In the genomic region with DNA sequence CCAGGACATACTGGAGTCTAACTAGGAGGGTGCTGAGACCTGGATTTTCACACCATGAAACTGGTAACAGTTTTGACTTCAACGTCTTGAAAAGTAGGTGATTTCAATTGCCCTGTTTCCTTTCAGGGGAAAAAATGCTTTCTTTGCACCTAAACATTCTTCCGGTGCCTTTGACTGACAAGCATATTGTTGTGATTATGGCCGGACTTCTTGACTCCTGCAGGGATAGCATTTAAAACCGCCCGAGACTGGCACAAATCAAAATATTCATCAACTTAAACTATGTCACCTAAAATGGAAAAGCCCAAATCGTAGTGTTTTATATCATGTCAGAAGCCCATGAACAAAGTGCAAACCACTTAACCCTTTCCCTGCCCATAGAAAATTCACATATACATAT, we compare ENCODE assay signal across 22 mouse cellular contexts. TPM values are rescaled to one million over a fixed set of nuclear protein-coding genes. Genes with fewer than 3 reads are reported as not detected.
DNase-seq lines count a peak whose midpoint lies in the region; ATAC-seq and TF ChIP-seq lines count a peak whose summit lies in the region.
"Had no signal": no experiment of that assay in that cellular context is flagged by ENCODE, and none has a peak within 500 bp of the region (broad histone marks: within the 10 kb centered on the region; RNA-seq: fewer than 3 reads in every experiment).

No protein-coding gene starts in this region.

- no peak for TF ChIP-seq EP300 in lung, postnatal 0 days (IDR thresholded peaks at IDR 0.05)
- no peak for TF ChIP-seq EP300 in stomach, postnatal 0 days (optimal IDR thresholded peaks at IDR 0.05)

- no peak for TF ChIP-seq CTCF in lung, postnatal 0 days (IDR thresholded peaks at IDR 0.05)
- no peak for TF ChIP-seq CTCF in stomach, postnatal 0 days (IDR thresholded peaks at IDR 0.05; ENCODE audit: low read depth)

- no peaks in the 10 kb centered on the region for H3K9me3 ChIP-seq in lung, postnatal 0 days (ENCODE audit: low read length)
- H3K9me3 ChIP-seq in limb, embryonic 13.5 days: no peaks in the 10 kb centered on the region
- no peaks in the 10 kb centered on the region for H3K9me3 ChIP-seq in stomach, postnatal 0 days (ENCODE audit: control insufficient read depth, low read length)
- H3K9me3 ChIP-seq: forebrain, embryonic 15.5 days; G1E; heart, embryonic 13.5 days; hindbrain, embryonic 15.5 days had no signal

- 0 out of 2 replicates have a peak overlapping the region, but pooled peaks have one; percentile 9 for H3K27ac ChIP-seq in lung, postnatal 0 days (ENCODE audit: low read length)
- H3K27ac ChIP-seq in limb, embryonic 13.5 days: no peak overlapping the region
- H3K27ac ChIP-seq in stomach, postnatal 0 days (replicated peaks): no peak overlapping the region
- H3K27ac ChIP-seq: forebrain, embryonic 15.5 days; heart, embryonic 13.5 days; hindbrain, embryonic 15.5 days had no signal

- H3K4me3 ChIP-seq in lung, postnatal 0 days (ENCODE audit: low read depth, low read length): no peak overlapping the region
- H3K4me3 ChIP-seq in limb, embryonic 13.5 days: no peak overlapping the region
- H3K4me3 ChIP-seq in stomach, postnatal 0 days (ENCODE audit: low read depth, low read length): no peak overlapping the region
- H3K4me3 ChIP-seq: erythroblast, embryonic 14.5 days; forebrain, embryonic 15.5 days; heart, embryonic 13.5 days; hindbrain, embryonic 15.5 days had no signal

- no peak overlapping the region for H3K4me2 ChIP-seq in lung, postnatal 0 days (replicated peaks; ENCODE audit: low read depth, low read length)
- H3K4me2 ChIP-seq in limb, embryonic 13.5 days (replicated peaks): peak overlapping the region; percentile 7; the same call in 1 of the 2 replicates
- H3K4me2 ChIP-seq in stomach, postnatal 0 days (replicated peaks; ENCODE audit: low read depth): no peak overlapping the region
- H3K4me2 ChIP-seq: forebrain, embryonic 15.5 days; heart, embryonic 13.5 days; hindbrain, embryonic 15.5 days had no signal

- WGBS in lung, postnatal 0 days: 54% methylated on average over 6 of the region's 6 CpGs
- WGBS in limb, embryonic 13.5 days: 13% methylated on average over 6 of the region's 6 CpGs
- 59% methylated on average over 6 of the region's 6 CpGs for WGBS in stomach, postnatal 0 days

- H3K9ac ChIP-seq in lung, postnatal 0 days (replicated peaks; ENCODE audit: low read depth): no peak overlapping the region
- no peak overlapping the region for H3K9ac ChIP-seq in limb, embryonic 13.5 days
- no peak overlapping the region for H3K9ac ChIP-seq in stomach, postnatal 0 days (ENCODE audit: low read length)
- H3K9ac ChIP-seq: forebrain, embryonic 15.5 days; heart, embryonic 13.5 days; hindbrain, embryonic 15.5 days had no signal

- H3K36me3 ChIP-seq in lung, postnatal 0 days (ENCODE audit: insufficient read depth, low read length): no peaks in the 10 kb centered on the region
- H3K36me3 ChIP-seq in limb, embryonic 13.5 days: peaks cover 6% of the 10 kb centered on the region; the same call in 1 of the 2 replicates
- H3K36me3 ChIP-seq in stomach, postnatal 0 days (ENCODE audit: control insufficient read depth, insufficient read depth, low read length): no peaks in the 10 kb centered on the region
- H3K36me3 ChIP-seq: forebrain, embryonic 15.5 days; heart, embryonic 13.5 days; hindbrain, embryonic 15.5 days had no signal

- DNase-seq in embryo, embryonic 10 days (ENCODE audit: low spot score): peak; percentile 5
- DNase-seq in embryo, embryonic 9.5 days (ENCODE audit: extremely low spot score): no peak
- no peak for DNase-seq in lung, postnatal 0 days (ENCODE audit: low spot score)
- no peak for DNase-seq in lung, postnatal 14 days
- peak; percentile 66 for DNase-seq in hindlimb bud, embryonic 11.5 days (ENCODE audit: extremely low spot score, low read depth, low spot score)
- no peak for DNase-seq in stomach, postnatal 0 days (ENCODE audit: low spot score)
- no peak for DNase-seq in kidney, postnatal 10 days
- DNase-seq: adrenal gland, postnatal 10 days; B cell, adult 2 months; cerebellum, adult 11 months; cerebellum, adult 8-10 months; cerebellum, postnatal 14 days; gastrocnemius, postnatal 36 days; heart, adult 11 months; heart, postnatal 36 days had no signal

- H3K27me3 ChIP-seq in lung, postnatal 0 days (replicated peaks; ENCODE audit: insufficient read depth, low read length): no peaks in the 10 kb centered on the region
- H3K27me3 ChIP-seq in limb, embryonic 13.5 days: no peaks in the 10 kb centered on the region
- no peaks in the 10 kb centered on the region for H3K27me3 ChIP-seq in stomach, postnatal 0 days (ENCODE audit: control insufficient read depth, insufficient read depth, low read length)
- H3K27me3 ChIP-seq: forebrain, embryonic 15.5 days; heart, embryonic 13.5 days; hindbrain, embryonic 15.5 days had no signal

- no peak for ATAC-seq in lung, postnatal 0 days
- no peak for ATAC-seq in limb, embryonic 13.5 days (ENCODE audit: low FRiP score, low read depth)
- ATAC-seq in stomach, postnatal 0 days (ENCODE audit: low FRiP score, low TSS enrichment): no peak
- ATAC-seq: CD4-positive, CD25-positive, alpha-beta regulatory T cell, adult 4 months; forebrain, embryonic 15.5 days had no signal

- H3K4me1 ChIP-seq in lung, postnatal 0 days (ENCODE audit: insufficient read depth, low read depth, low read length): no peaks in the 10 kb centered on the region
- H3K4me1 ChIP-seq in limb, embryonic 13.5 days: peaks cover 33% of the 10 kb centered on the region
- no peaks in the 10 kb centered on the region for H3K4me1 ChIP-seq in stomach, postnatal 0 days (replicated peaks; ENCODE audit: control insufficient read depth, insufficient read depth)
- H3K4me1 ChIP-seq: forebrain, embryonic 15.5 days; hindbrain, embryonic 15.5 days had no signal

RNA-seq across cellular contexts. Expression of a gene that starts 25.5 kb away (rescaled TPM):
- polyA plus RNA-seq in lung, postnatal 0 days (2015; fragmentation: Nextera tagmentation; extraction: Ambion mirVana): 9.6 and 11.1 TPM in 2 replicates
- polyA plus RNA-seq in limb, embryonic 13.5 days (2015; fragmentation: Nextera tagmentation; extraction: Ambion mirVana): 35.2 and 35.6 TPM in 2 replicates
- polyA plus RNA-seq in stomach, postnatal 0 days (2015; fragmentation: Nextera tagmentation; extraction: Ambion mirVana): 9.7 and 10.4 TPM in 2 replicates

Comparison
In these comparisons a context has a peak if more than half of its experiments do, and no peak if none do; other contexts are left out.
1. DNase-seq: peak in embryo, embryonic 10 days (single experiment) and hindlimb bud, embryonic 11.5 days (single experiment); none in embryo, embryonic 9.5 days (single experiment), lung, postnatal 0 days (single experiment), lung, postnatal 14 days (single experiment), stomach, postnatal 0 days (single experiment) and kidney, postnatal 10 days (single experiment).